Mouse (Mus musculus): ENCODE results near the gene Kcna2. TPM values are rescaled to one million over a fixed set of nuclear protein-coding genes. Genes with fewer than 3 reads are reported as not detected.
A peak's percentile ranks its signal among the peaks of the same experiment; 100 is the strongest.

Kcna2 gene
- total RNA-seq, 2 experiments from 2014 or later: 1.4 to 2.0 TPM

DNA sequence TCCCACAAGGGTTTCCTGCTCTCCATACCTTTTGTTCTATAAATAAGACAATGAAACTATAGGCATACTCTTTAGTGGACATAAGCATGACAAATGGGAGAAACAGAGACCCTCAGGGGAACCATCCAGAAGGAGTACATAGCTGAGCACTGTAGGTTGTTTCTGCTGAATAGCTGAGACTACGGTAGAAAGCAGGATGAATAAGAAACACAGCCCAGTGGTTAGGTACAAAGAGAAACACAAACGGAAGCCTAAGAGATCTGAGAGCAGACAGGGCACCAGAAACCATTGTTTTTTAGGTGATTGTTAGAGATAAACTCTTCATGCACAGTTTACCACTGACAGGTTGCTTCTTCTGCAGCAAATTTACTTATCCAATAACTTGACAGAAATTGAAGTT, 1.1 kb upstream of the Kcna2 start:
- intact Hi-C loops (cut with DNase I): loop anchor here (10.0 kb wide), 2 partner anchors 175 to 255 kb away; partner anchors contain the start of gene Lamtor5

DNA sequence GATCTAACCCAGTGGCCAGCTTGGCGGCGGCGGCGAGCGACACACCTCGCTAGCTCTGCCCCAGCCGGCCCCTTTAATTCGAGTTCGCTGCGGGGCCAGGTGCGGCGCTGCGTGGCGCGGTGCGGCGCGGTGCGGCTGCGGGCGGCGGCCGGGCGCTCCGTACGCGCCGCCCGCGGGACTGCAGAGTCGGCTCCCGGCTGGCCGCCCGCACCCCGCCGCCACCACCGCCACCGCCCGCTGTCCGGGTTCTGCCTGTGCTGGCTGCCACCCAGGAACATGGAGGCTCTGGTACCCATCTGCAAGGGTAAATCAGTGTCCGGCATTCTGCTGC, 475 bp downstream of the Kcna2 start:
- intact Hi-C loops (cut with DNase I): no loop called here
- DNase-seq (ENCODE audit: low spot score): no peak

More for the DNA sequence above, 1.1 kb upstream of the Kcna2 start:
- DNase-seq (ENCODE audit: low spot score): no peak

GRCm38 (mm10) chr3:107101787-107102651, 1.1 kb downstream of the Kcna2 start:
- DNase-seq (ENCODE audit: low spot score): no peak
- intact Hi-C loops (cut with DNase I): no loop called here

- intact Hi-C loops (cut with DNase I): no loop called here
- DNase-seq (ENCODE audit: low spot score): no peak
These were observed 2.1 kb downstream of the Kcna2 start for GRCm38 (mm10) chr3:107103041-107103440.

GRCm38 (mm10) chr3:107103462-107103861, 2.5 kb downstream of the Kcna2 start:
- intact Hi-C loops (cut with DNase I): no loop called here
- DNase-seq (ENCODE audit: low spot score): no peak

GRCm38 (mm10) chr3:107105986-107106385, 5.0 kb downstream of the Kcna2 start:
- no peak for DNase-seq (ENCODE audit: low spot score)
- intact Hi-C loops (cut with DNase I): no loop called here

DNA sequence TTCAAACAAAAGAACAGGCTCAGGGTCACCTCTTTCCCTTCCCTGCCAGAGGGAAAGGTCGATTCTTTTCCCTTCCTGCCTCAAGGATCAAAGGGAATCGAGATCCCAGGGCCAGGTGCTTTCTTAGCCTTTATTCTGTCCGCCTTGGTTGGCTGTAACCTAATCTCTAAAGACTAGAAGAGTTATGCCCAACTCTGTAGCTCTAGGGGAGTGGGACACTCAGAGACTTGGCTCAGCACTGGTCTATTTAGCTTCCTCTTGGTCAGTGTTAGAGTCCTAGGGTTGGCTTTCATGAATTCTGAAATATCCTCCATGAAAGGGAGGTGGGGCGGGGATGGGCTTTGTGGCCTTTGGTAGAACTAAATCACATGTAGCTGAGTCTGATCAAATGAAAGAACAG, 11.6 kb downstream of the Kcna2 start:
- DNase-seq (ENCODE audit: low spot score): no peak
- intact Hi-C loops (cut with DNase I): no loop called here

- no peak for DNase-seq (ENCODE audit: low spot score)
- intact Hi-C loops (cut with DNase I): no loop called here
These were observed 12.2 kb downstream of the Kcna2 start for GRCm38 (mm10) chr3:107112932-107113659.

- intact Hi-C loops (cut with DNase I): no loop called here
These were observed 13.1 kb downstream of the Kcna2 start for GRCm38 (mm10) chr3:107113771-107114737.

DNA sequence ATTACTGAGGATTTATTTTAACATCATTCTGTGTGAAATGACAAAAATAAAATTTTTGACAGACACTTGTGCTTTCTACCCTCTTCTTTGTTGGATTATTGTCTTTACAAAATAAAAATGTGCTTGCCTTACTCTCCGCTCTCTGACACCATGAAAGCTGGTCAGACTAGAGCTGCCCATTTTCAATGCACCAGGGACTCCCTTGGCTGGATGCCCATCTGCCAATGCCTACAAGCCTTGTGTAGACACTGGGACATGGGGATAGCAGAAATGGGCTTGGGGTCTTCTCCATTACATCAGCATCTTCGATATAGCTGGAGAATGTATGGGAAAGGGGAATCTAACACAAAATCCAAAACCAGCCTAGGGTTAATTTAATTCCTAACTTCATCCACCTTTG, 14.0 kb downstream of the Kcna2 start:
- intact Hi-C loops (cut with DNase I): no loop called here
- no peak for DNase-seq (ENCODE audit: low spot score)

More at GRCm38 (mm10) chr3:107113771-107114737, 13.1 kb downstream of the Kcna2 start:
- DNase-seq (ENCODE audit: low spot score): no peak

DNA sequence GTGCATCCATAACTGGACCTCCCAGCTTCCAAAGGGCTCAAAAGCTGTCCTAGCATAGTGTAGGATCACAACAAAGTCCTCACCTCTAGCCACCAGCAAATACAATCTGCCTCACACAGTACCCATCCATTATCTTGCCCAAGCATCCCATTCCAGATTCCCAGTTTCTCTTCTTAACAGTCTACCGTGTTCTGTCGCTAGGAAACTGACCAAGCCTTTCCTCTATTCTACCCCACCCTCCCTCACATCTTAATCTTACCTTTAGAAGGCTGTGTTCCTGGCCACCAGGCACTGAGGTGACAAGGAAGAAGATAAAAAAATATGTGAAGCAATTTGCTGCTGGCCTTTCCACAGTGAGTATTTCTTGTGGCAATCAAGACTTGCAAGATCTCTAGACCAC, 14.8 kb downstream of the Kcna2 start:
- no peak for DNase-seq (ENCODE audit: low spot score)
- intact Hi-C loops (cut with DNase I): no loop called here

DNA sequence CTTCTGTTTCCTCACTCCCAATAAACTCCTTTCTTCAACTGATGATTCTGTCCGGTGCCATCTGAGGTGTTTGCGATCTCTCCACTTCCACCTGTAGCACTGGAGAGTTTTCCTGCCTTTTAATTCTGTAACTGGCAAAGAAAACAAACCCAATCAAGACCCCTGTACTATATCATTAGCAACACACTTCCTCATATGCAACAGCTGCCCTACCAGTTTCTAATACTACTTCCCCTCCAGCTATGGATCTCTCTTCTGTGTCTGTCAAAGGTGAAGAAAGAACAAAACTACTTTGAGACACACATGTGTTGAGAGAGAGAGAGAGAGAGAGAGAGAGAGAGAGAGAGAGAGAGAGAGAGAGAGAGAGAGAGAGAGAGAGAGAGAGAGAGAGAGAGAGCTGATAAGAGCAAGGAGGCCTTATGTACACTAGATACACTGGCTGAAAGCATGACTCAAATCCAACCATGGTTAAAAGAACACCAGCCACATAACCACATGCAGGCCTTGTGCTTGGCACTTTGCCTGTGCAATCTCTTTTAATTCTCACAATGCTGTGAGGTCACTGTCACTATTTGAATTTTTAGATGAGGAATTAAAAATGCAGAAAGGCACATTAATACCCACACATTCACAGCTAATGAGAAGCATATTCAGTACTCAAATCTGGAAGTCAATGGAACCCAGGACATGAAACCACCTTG, 19.1 kb downstream of the Kcna2 start:
- DNase-seq (ENCODE audit: low spot score): no peak
- intact Hi-C loops (cut with DNase I): no loop called here

DNA sequence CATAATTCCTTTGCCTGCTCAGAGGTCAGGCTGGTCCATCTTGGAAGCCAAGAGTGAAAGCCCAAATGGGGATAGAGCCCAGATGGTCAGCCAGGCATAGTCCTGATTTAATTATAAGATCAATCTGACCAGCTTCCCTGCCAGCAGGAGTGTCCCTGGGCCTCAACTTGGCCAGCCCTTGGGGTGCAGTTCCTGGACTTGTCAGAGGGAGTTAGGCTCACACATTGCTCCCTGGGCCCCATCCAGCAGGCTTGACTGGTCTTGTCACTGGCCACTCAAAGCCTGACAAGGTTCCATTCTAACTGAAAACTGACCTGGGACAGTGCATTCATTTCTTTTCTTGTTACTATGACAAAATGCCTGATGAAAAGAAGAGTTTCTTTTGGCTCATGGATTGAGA, 21.4 kb downstream of the Kcna2 start:
- no peak for DNase-seq (ENCODE audit: low spot score)
- intact Hi-C loops (cut with DNase I): no loop called here

DNA sequence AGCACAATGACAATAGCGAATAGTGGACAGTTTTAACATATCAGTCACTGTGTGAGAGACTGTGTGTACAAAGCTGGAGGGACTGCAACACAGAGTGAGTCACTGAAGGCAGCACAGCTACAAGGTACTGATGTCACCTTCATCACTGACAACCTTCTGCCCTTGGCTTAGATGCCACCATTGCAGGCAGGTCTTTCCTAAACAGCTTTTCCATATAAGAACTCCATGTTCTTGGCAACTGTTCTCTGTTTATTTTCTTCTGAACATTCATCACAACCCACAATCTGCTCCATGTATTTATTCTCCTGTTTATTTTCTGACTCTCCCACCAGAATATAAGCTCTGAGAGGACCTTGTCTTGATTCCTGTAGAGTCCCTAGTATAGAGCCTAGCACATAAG, 26.7 kb downstream of the Kcna2 start:
- no peak for DNase-seq (ENCODE audit: low spot score)
- intact Hi-C loops (cut with DNase I): no loop called here

GRCm38 (mm10) chr3:107128421-107128820, 27.5 kb downstream of the Kcna2 start:
- intact Hi-C loops (cut with DNase I): no loop called here
- no peak for DNase-seq (ENCODE audit: low spot score)

- no peak for DNase-seq (ENCODE audit: low spot score)
- intact Hi-C loops (cut with DNase I): no loop called here
These were observed 28.3 kb downstream of the Kcna2 start for GRCm38 (mm10) chr3:107129251-107129650.

- intact Hi-C loops (cut with DNase I): no loop called here
- peak; percentile 18 for DNase-seq (ENCODE audit: low spot score)
These were observed 29.8 kb downstream of the Kcna2 start for GRCm38 (mm10) chr3:107130661-107131326.

- DNase-seq (ENCODE audit: low spot score): no peak
These were observed 30.9 kb downstream of the Kcna2 start for GRCm38 (mm10) chr3:107131846-107132245.

DNA sequence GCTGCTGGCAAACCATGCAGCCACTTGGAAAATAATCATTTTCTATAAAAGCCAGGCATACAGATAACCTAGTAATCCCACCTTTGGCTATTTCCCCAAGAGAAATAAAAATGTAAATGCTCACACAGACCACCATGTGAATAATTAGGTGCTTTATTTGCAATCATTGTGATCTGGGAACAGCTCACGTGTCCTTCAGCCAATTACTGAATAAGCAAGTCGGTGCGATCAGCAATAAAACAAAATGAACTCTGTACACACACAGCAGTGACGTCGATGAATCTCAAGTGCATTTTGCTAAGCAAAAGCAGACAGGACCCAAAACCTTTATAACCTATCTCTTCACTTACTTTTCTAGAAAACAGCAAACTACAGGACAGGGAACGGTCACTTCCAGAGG, 31.7 kb downstream of the Kcna2 start:
- no peak for DNase-seq (ENCODE audit: low spot score)

More at GRCm38 (mm10) chr3:107131846-107132245, 30.9 kb downstream of the Kcna2 start:
- intact Hi-C loops (cut with DNase I): no loop called here

More for the DNA sequence above, 31.7 kb downstream of the Kcna2 start:
- intact Hi-C loops (cut with DNase I): no loop called here

All from heart, postnatal 25 days (tissue).